Mouse (Mus musculus): Measurements from ENCODE around the gene A230072I06Rik. TPM values are rescaled to one million over a fixed set of nuclear protein-coding genes. Genes with fewer than 3 reads are reported as not detected.

The A230072I06Rik gene
- polyA plus RNA-seq, 1 experiment from 2014 or later, result not detected

GRCm38 (mm10) chr8:12282128-12282527, 3.5 kb downstream of the A230072I06Rik start:
- Histone ChIP-seq H3K27me3 (peaks cover 75% of the 10 kb centered on the region), H3K4me3 (no peak overlapping the region), H3K27ac (replicated peaks) (no peak overlapping the region), H3K9me3 (no peaks in the 10 kb centered on the region), H3K36me3 (no peaks in the 10 kb centered on the region), H3K4me2 (no peak overlapping the region), H3K9ac (no peak overlapping the region), H3K4me1 (replicated peaks) (peaks cover 16% of the 10 kb centered on the region)
- 71% methylated on average over 22 of the region's 22 CpGs for WGBS
- no peak for ATAC-seq (ENCODE audit: low read depth)

GRCm38 (mm10) chr8:12290551-12290950, 11.9 kb downstream of the A230072I06Rik start:
- H3K27ac ChIP-seq (replicated peaks), result no peak overlapping the region
- no peak overlapping the region for H3K4me3 ChIP-seq
- no peak for ATAC-seq (ENCODE audit: low read depth)
- no peaks in the 10 kb centered on the region for H3K36me3 ChIP-seq
- peaks cover 9% of the 10 kb centered on the region for H3K4me1 ChIP-seq (replicated peaks)
- no peak overlapping the region for H3K4me2 ChIP-seq
- no peak overlapping the region for H3K9ac ChIP-seq
- H3K27me3 ChIP-seq, result peaks cover 36% of the 10 kb centered on the region
- no peaks in the 10 kb centered on the region for H3K9me3 ChIP-seq

GRCm38 (mm10) chr8:12298326-12298950, 19.8 kb downstream of the A230072I06Rik start:
- H3K36me3 ChIP-seq, result no peaks in the 10 kb centered on the region
- peaks cover 39% of the 10 kb centered on the region for H3K27me3 ChIP-seq
- WGBS, result 40% methylated on average over 10 of the region's 10 CpGs
- H3K9ac ChIP-seq, result no peak overlapping the region
- no peak overlapping the region for H3K4me2 ChIP-seq
- no peaks in the 10 kb centered on the region for H3K9me3 ChIP-seq
- H3K27ac ChIP-seq (replicated peaks), result no peak overlapping the region
- no peak overlapping the region for H3K4me3 ChIP-seq
- H3K4me1 ChIP-seq (replicated peaks), result peaks cover 21% of the 10 kb centered on the region
- ATAC-seq (ENCODE audit: low read depth), result peak; percentile 60; the same call in 1 of the 2 replicates

GRCm38 (mm10) chr8:12301998-12302397, 23.4 kb downstream of the A230072I06Rik start:
- Histone ChIP-seq H3K9me3 (no peaks in the 10 kb centered on the region), H3K4me2 (no peak overlapping the region), H3K36me3 (no peaks in the 10 kb centered on the region), H3K4me3 (no peak overlapping the region), H3K27ac (replicated peaks) (no peak overlapping the region), H3K27me3 (peaks cover 56% of the 10 kb centered on the region), H3K4me1 (replicated peaks) (peaks cover 14% of the 10 kb centered on the region), H3K9ac (no peak overlapping the region)
- ATAC-seq (ENCODE audit: low read depth), result no peak
- WGBS, result 70% methylated on average over 14 of the region's 14 CpGs

GRCm38 (mm10) chr8:12312975-12313734, 34.5 kb downstream of the A230072I06Rik start:
- no peak overlapping the region for H3K4me3 ChIP-seq
- no peak overlapping the region for H3K9ac ChIP-seq
- WGBS, result 20% methylated on average over 16 of the region's 16 CpGs

GRCm38 (mm10) chr8:12314258-12314657, 35.6 kb downstream of the A230072I06Rik start:
- no peak overlapping the region for H3K9ac ChIP-seq
- no peak overlapping the region for H3K27ac ChIP-seq (replicated peaks)
- peaks cover 32% of the 10 kb centered on the region for H3K4me1 ChIP-seq (replicated peaks)
- no peaks in the 10 kb centered on the region for H3K9me3 ChIP-seq
- H3K4me2 ChIP-seq, result no peak overlapping the region
- H3K27me3 ChIP-seq, result peaks cover 66% of the 10 kb centered on the region
- no peaks in the 10 kb centered on the region for H3K36me3 ChIP-seq
- ATAC-seq (ENCODE audit: low read depth), result no peak
- H3K4me3 ChIP-seq, result no peak overlapping the region
- 62% methylated on average over 11 of the region's 11 CpGs for WGBS

More at GRCm38 (mm10) chr8:12312975-12313734, 34.5 kb downstream of the A230072I06Rik start:
- Histone ChIP-seq H3K27ac (replicated peaks) (no peak overlapping the region), H3K27me3 (peaks cover 71% of the 10 kb centered on the region), H3K4me2 (no peak overlapping the region), H3K4me1 (replicated peaks) (peaks cover 29% of the 10 kb centered on the region), H3K9me3 (peaks cover 5% of the 10 kb centered on the region; the same call in 1 of the 2 replicates), H3K36me3 (no peaks in the 10 kb centered on the region)
- peak; percentile 37; the same call in 1 of the 2 replicates for ATAC-seq (ENCODE audit: low read depth)

GRCm38 (mm10) chr8:12315177-12315576, 36.6 kb downstream of the A230072I06Rik start:
- H3K27me3 ChIP-seq, result peaks cover 61% of the 10 kb centered on the region
- no peak overlapping the region for H3K9ac ChIP-seq
- no peaks in the 10 kb centered on the region for H3K9me3 ChIP-seq
- ATAC-seq (ENCODE audit: low read depth), result no peak
- H3K4me1 ChIP-seq (replicated peaks), result peaks cover 41% of the 10 kb centered on the region
- H3K36me3 ChIP-seq, result no peaks in the 10 kb centered on the region
- WGBS, result 63% methylated on average over 5 of the region's 5 CpGs
- no peak overlapping the region for H3K4me3 ChIP-seq
- H3K27ac ChIP-seq (replicated peaks), result 0 out of 2 replicates have a peak overlapping the region, but pooled peaks have one; percentile 15
- H3K4me2 ChIP-seq, result no peak overlapping the region

GRCm38 (mm10) chr8:12319755-12320455, 41.3 kb downstream of the A230072I06Rik start:
- Histone ChIP-seq H3K27ac (replicated peaks) (peak overlapping the region; percentile 35; the same call in 1 of the 2 replicates), H3K9me3 (no peaks in the 10 kb centered on the region), H3K4me2 (no peak overlapping the region), H3K4me3 (no peak overlapping the region), H3K36me3 (no peaks in the 10 kb centered on the region), H3K27me3 (peaks cover 85% of the 10 kb centered on the region), H3K9ac (no peak overlapping the region), H3K4me1 (replicated peaks) (peaks cover 41% of the 10 kb centered on the region)
- 36% methylated on average over 11 of the region's 11 CpGs for WGBS
- ATAC-seq (ENCODE audit: low read depth), result peak; percentile 78

GRCm38 (mm10) chr8:12322071-12322470, 43.5 kb downstream of the A230072I06Rik start:
- H3K9ac ChIP-seq, result no peak overlapping the region
- H3K9me3 ChIP-seq, result no peaks in the 10 kb centered on the region
- H3K4me1 ChIP-seq (replicated peaks), result peaks cover 45% of the 10 kb centered on the region
- H3K27me3 ChIP-seq, result peaks cover 79% of the 10 kb centered on the region
- H3K27ac ChIP-seq (replicated peaks), result no peak overlapping the region
- H3K4me3 ChIP-seq, result no peak overlapping the region
- no peak for ATAC-seq (ENCODE audit: low read depth)
- 88% methylated on average over 6 of the region's 6 CpGs for WGBS
- no peak overlapping the region for H3K4me2 ChIP-seq
- no peaks in the 10 kb centered on the region for H3K36me3 ChIP-seq

GRCm38 (mm10) chr8:12323238-12323637, 44.6 kb downstream of the A230072I06Rik start:
- ATAC-seq (ENCODE audit: low read depth), result no peak

GRCm38 (mm10) chr8:12324561-12324960, 45.9 kb downstream of the A230072I06Rik start:
- Histone ChIP-seq H3K4me1 (replicated peaks) (peaks cover 58% of the 10 kb centered on the region), H3K27me3 (peaks cover 66% of the 10 kb centered on the region), H3K4me3 (no peak overlapping the region), H3K9me3 (no peaks in the 10 kb centered on the region), H3K9ac (no peak overlapping the region), H3K27ac (replicated peaks) (no peak overlapping the region), H3K36me3 (no peaks in the 10 kb centered on the region), H3K4me2 (0 out of 2 replicates have a peak overlapping the region, but pooled peaks have one; percentile 30)
- WGBS, result 8% methylated on average over 10 of the region's 10 CpGs
- ATAC-seq (ENCODE audit: low read depth), result no peak

More at GRCm38 (mm10) chr8:12323238-12323637, 44.6 kb downstream of the A230072I06Rik start:
- Histone ChIP-seq H3K4me1 (replicated peaks) (peaks cover 57% of the 10 kb centered on the region), H3K36me3 (no peaks in the 10 kb centered on the region), H3K27me3 (peaks cover 69% of the 10 kb centered on the region), H3K27ac (replicated peaks) (no peak overlapping the region), H3K9ac (no peak overlapping the region), H3K9me3 (no peaks in the 10 kb centered on the region), H3K4me3 (no peak overlapping the region), H3K4me2 (no peak overlapping the region)
- 40% methylated on average over 3 of the region's 3 CpGs for WGBS
